Mouse (Mus musculus): ENCODE data around the gene 2610002M06Rik. TPM values are rescaled to one million over a fixed set of nuclear protein-coding genes. Genes with fewer than 3 reads are reported as not detected.

2610002M06Rik gene
- 25.8 TPM for polyA plus RNA-seq (2017; shearing (Covaris generic))

GRCm38 (mm10) chrX:107816218-107816554 is at the start of gene 2610002M06Rik:
Gene 2610002M06Rik, minus strand, starts transcription at chrX:107816334.

GRCm38 (mm10) chrX:107792290-107792689 is 23.8 kb downstream of the 2610002M06Rik start, which contains the start of gene Tent5d:
Gene Tent5d, plus strand, starts transcription at chrX:107792590.

Other genes starting within 250 kb of the 2610002M06Rik start
- not detected for gene Tbx22, start 148.4 kb downstream of the 2610002M06Rik start, polyA plus RNA-seq (2017; shearing (Covaris generic))
- not detected for gene Tent5d, start 23.7 kb downstream of the 2610002M06Rik start, polyA plus RNA-seq (2017; shearing (Covaris generic))
- not detected for gene Gm732, start 132.1 kb upstream of the 2610002M06Rik start, polyA plus RNA-seq (2017; shearing (Covaris generic))